Mouse (Mus musculus) liver, postnatal 0 days (tissue): ENCODE data around the gene Tgif2. TPM values are rescaled to one million over a fixed set of nuclear protein-coding genes. Genes with fewer than 3 reads are reported as not detected.
"Not testable (repeated sequence)": the region's sequence is repeated elsewhere in the genome, so short reads cannot be mapped to it uniquely, and the experiment has no call there.

ENCODE experiments used
- ATAC-seq: fragments of 200-750 bp; cut with Nextera tagmentation; 2 replicates; pipeline ENCODE4 v1.8.0; 2017; ENCODE audit warnings: mild to moderate bottlenecking, moderate library complexity
- DNase-seq: peaks from one replicate; pipeline ENCODE4 v3.0.0-alpha.2; 2016
- H3K27ac ChIP-seq: fragments of 300-500 bp; sonication (generic); 2 replicates; pipeline ENCODE4 v1.5.1; 2014; ENCODE audit warnings: antibody characterized with exemption, moderate library complexity, mild to moderate bottlenecking, low read depth
- H3K27me3 ChIP-seq: fragments of 300-500 bp; sonication (generic); 2 replicates; pipeline ENCODE4 v1.6.1; 2014; ENCODE audit warnings: low read length, control low read depth, mixed read lengths; ENCODE audit not compliant: insufficient read depth
- H3K36me3 ChIP-seq: fragments of 300-500 bp; sonication (generic); replicated peaks from 2 replicates; pipeline ENCODE4 v1.6.1; 2014; ENCODE audit warnings: mild to moderate bottlenecking, control low read depth, low read length, moderate library complexity, mixed read lengths; ENCODE audit not compliant: insufficient read depth
- H3K4me1 ChIP-seq: fragments of 300-500 bp; sonication (generic); 2 replicates; pipeline ENCODE4 v1.6.1; 2014; ENCODE audit warnings: antibody characterized with exemption, mild to moderate bottlenecking, control low read depth; ENCODE audit not compliant: insufficient read depth
- H3K4me2 ChIP-seq: fragments of 300-500 bp; sonication (generic); 2 replicates; pipeline ENCODE4 v1.6.1; 2014; ENCODE audit warnings: low read depth, mild to moderate bottlenecking, low read length, moderate library complexity, mixed read lengths
- H3K4me3 ChIP-seq: fragments of 300-500 bp; sonication (generic); 2 replicates; pipeline ENCODE4 v1.5.1; 2014; ENCODE audit warnings: low read depth, low read length
- H3K9ac ChIP-seq: fragments of 300-500 bp; sonication (generic); replicated peaks from 2 replicates; pipeline ENCODE4 v1.6.1; 2014; ENCODE audit warnings: mild to moderate bottlenecking, moderate library complexity
- H3K9me3 ChIP-seq: fragments of 300-500 bp; sonication (generic); 2 replicates; pipeline ENCODE4 v1.6.1; 2016; ENCODE audit warnings: mild to moderate bottlenecking, control low read depth, low read length, mixed read lengths
- CTCF ChIP-seq: sonication (generic); IDR thresholded peaks from 2 replicates; pipeline ENCODE4 v1.5.1; 2016; ENCODE audit warnings: antibody characterized with exemption, low read depth
- EP300 ChIP-seq: IDR thresholded peaks from 2 replicates; pipeline ENCODE4 v1.6.1; 2016; ENCODE audit warnings: antibody characterized with exemption, low read depth, mild to moderate bottlenecking
- WGBS: fragments of 180-500 bp; shearing (Covaris S2); extraction: QIAGEN DNeasy Blood & Tissue Kit; methylation state at CpG from one replicate; pipeline ENCODE4 v1.1.7; 2014; ENCODE audit not compliant: insufficient replicate concordance; 5-methylcytosine and 5-hydroxymethylcytosine counted together
- polyA plus RNA-seq: library from polyadenylated mRNA; unstranded; fragments of >200 nt; fragmentation: Nextera tagmentation; extraction: Ambion mirVana; gene quantifications from 2 replicates; pipeline ENCODE4 v1.2.1, GENCODE M21; 2015

The Tgif2 gene
- 4.9 and 5.1 TPM in 2 replicates for polyA plus RNA-seq

GRCm38 (mm10) chr2:156839319-156840191 lies at the start of gene Tgif2:
Gene Tgif2, plus strand, starts transcription at chr2:156840007.
- H3K9me3 ChIP-seq = no peaks in the 10 kb centered on the region
- ATAC-seq (peak; percentile 74), DNase-seq (peak; percentile 84)
- 5% methylated on average over 50 of the region's 61 CpGs for whole genome bisulfite sequencing
- peak within 1 kb of the TSS; percentile 88 for H3K27ac ChIP-seq
- TF ChIP-seq EP300 (no peak), CTCF (no peak)
- peak within 1 kb of the TSS; percentile 83 for H3K4me3 ChIP-seq
- no peaks in the 10 kb centered on the region for H3K36me3 ChIP-seq
- peak within 1 kb of the TSS; percentile 81 for H3K9ac ChIP-seq
- no peaks in the 10 kb centered on the region for H3K27me3 ChIP-seq
- H3K4me2 ChIP-seq = peak within 1 kb of the TSS; percentile 99
- peaks cover 30% of the 10 kb centered on the region for H3K4me1 ChIP-seq

- no peaks in the 10 kb centered on the region for H3K36me3 ChIP-seq
- H3K27me3 ChIP-seq = no peaks in the 10 kb centered on the region
- no peak overlapping the region for H3K9ac ChIP-seq
- no peak for TF ChIP-seq CTCF
- no peak for TF ChIP-seq EP300
- DNase-seq = no peak
- H3K4me2 ChIP-seq = no peak overlapping the region
- H3K27ac ChIP-seq = no peak overlapping the region
- 81% methylated on average over 1 of the region's 1 CpGs for WGBS
- peaks cover 4% of the 10 kb centered on the region; the same call in 1 of the 2 replicates for H3K9me3 ChIP-seq
- ATAC-seq = no peak
- H3K4me1 ChIP-seq = no peaks in the 10 kb centered on the region
- no peak overlapping the region for H3K4me3 ChIP-seq
These were observed 41.3 kb upstream of the Tgif2 start for GRCm38 (mm10) chr2:156798516-156798915.

- Histone ChIP-seq H3K9me3 (peaks cover 4% of the 10 kb centered on the region; the same call in 1 of the 2 replicates), H3K27ac (no peak overlapping the region), H3K4me1 (no peaks in the 10 kb centered on the region), H3K4me3 (no peak overlapping the region), H3K9ac (no peak overlapping the region), H3K27me3 (no peaks in the 10 kb centered on the region), H3K36me3 (no peaks in the 10 kb centered on the region), H3K4me2 (no peak overlapping the region)
- 76% methylated on average over 4 of the region's 4 CpGs for WGBS
- DNase-seq (no peak), ATAC-seq (no peak)
- TF ChIP-seq EP300 (no peak), CTCF (no peak)
These were observed 38.8 kb upstream of the Tgif2 start for GRCm38 (mm10) chr2:156801045-156801444.

GRCm38 (mm10) chr2:156802116-156802515 lies 37.7 kb upstream of the Tgif2 start:
- not testable (repeated sequence) for H3K36me3 ChIP-seq, DNase-seq, H3K4me1 ChIP-seq, H3K27ac ChIP-seq, H3K9ac ChIP-seq, H3K27me3 ChIP-seq, ATAC-seq, H3K4me3 ChIP-seq, H3K9me3 ChIP-seq, H3K4me2 ChIP-seq
- 38% methylated on average over 9 of the region's 9 CpGs for WGBS

GRCm38 (mm10) chr2:156803698-156804372 lies 36.0 kb upstream of the Tgif2 start:
- no peak for TF ChIP-seq CTCF
- 0 out of 2 replicates have a peak, but pooled peaks have one; percentile 20 for TF ChIP-seq EP300
- 45% methylated on average over 4 of the region's 4 CpGs for WGBS
- Histone ChIP-seq H3K4me2 (no peak overlapping the region), H3K4me3 (no peak overlapping the region), H3K9ac (no peak overlapping the region), H3K9me3 (no peaks in the 10 kb centered on the region), H3K27ac (no peak overlapping the region), H3K27me3 (no peaks in the 10 kb centered on the region), H3K36me3 (no peaks in the 10 kb centered on the region), H3K4me1 (no peaks in the 10 kb centered on the region)
- ATAC-seq = no peak
- DNase-seq = no peak

- no peaks in the 10 kb centered on the region for H3K9me3 ChIP-seq
- H3K9ac ChIP-seq = no peak overlapping the region
- TF ChIP-seq CTCF (no peak), EP300 (no peak)
- WGBS = 99% methylated on average over 4 of the region's 4 CpGs
- H3K4me1 ChIP-seq = no peaks in the 10 kb centered on the region
- ATAC-seq (no peak), DNase-seq (no peak)
- no peak overlapping the region for H3K27ac ChIP-seq
- H3K27me3 ChIP-seq = no peaks in the 10 kb centered on the region
- H3K36me3 ChIP-seq = no peaks in the 10 kb centered on the region
- H3K4me2 ChIP-seq = no peak overlapping the region
- H3K4me3 ChIP-seq = no peak overlapping the region
These were observed 35.2 kb upstream of the Tgif2 start for GRCm38 (mm10) chr2:156804589-156804988.
